Mouse (Mus musculus) stomach, embryonic 14.5 days (tissue): Measurements from ENCODE around the gene Mxd3. TPM values are rescaled to one million over a fixed set of nuclear protein-coding genes. Genes with fewer than 3 reads are reported as not detected.

Experiments
- ATAC-seq: fragments of 200-750 bp; cut with Nextera tagmentation; 2 replicates; pipeline ENCODE4 v1.8.0; 2017; ENCODE audit warnings: low read depth, moderate TSS enrichment; ENCODE audit not compliant: insufficient number of reproducible peaks, insufficient read depth, low FRiP score
- H3K27ac ChIP-seq: fragments of 300-500 bp; sonication (generic); 2 replicates; pipeline ENCODE4 v1.5.1; 2014; ENCODE audit warnings: mild to moderate bottlenecking, low read length, moderate library complexity, mixed read lengths
- H3K27me3 ChIP-seq: fragments of 300-500 bp; sonication (generic); 2 replicates; pipeline ENCODE4 v1.6.1; 2014; ENCODE audit warnings: low read length, control low read depth, mixed read lengths; ENCODE audit not compliant: control insufficient read depth, insufficient read depth
- H3K36me3 ChIP-seq: fragments of 300-500 bp; sonication (generic); 2 replicates; pipeline ENCODE4 v1.6.1; 2014; ENCODE audit warnings: mild to moderate bottlenecking, control low read depth, low read length, moderate library complexity, mixed read lengths; ENCODE audit not compliant: control insufficient read depth, insufficient read depth
- H3K4me1 ChIP-seq: fragments of 300-500 bp; sonication (generic); 2 replicates; pipeline ENCODE4 v1.6.1; 2014; ENCODE audit warnings: low read length, control low read depth, mixed read lengths; ENCODE audit not compliant: control insufficient read depth, insufficient read depth
- H3K4me2 ChIP-seq: fragments of 300-500 bp; sonication (generic); replicated peaks from 2 replicates; pipeline ENCODE4 v1.6.1; 2014; ENCODE audit warnings: low read depth, low read length, control low read depth
- H3K4me3 ChIP-seq: fragments of 300-500 bp; sonication (generic); 2 replicates; pipeline ENCODE4 v1.5.1; 2014; ENCODE audit warnings: low read depth, low read length, control low read depth
- H3K9ac ChIP-seq: fragments of 300-500 bp; sonication (generic); replicated peaks from 2 replicates; pipeline ENCODE4 v1.6.1; 2014; ENCODE audit warnings: low read depth, mild to moderate bottlenecking, control low read depth, low read length, moderate library complexity, mixed read lengths
- H3K9me3 ChIP-seq: fragments of 300-500 bp; sonication (generic); 2 replicates; pipeline ENCODE4 v1.6.1; 2016; ENCODE audit warnings: low read depth, low read length, control low read depth; ENCODE audit not compliant: control insufficient read depth
- WGBS: fragments of 180-500 bp; shearing (Covaris S2); extraction: QIAGEN DNeasy Blood & Tissue Kit; methylation state at CpG from one replicate; pipeline ENCODE4 v1.1.7; 2014; 5-methylcytosine and 5-hydroxymethylcytosine counted together
- polyA plus RNA-seq: library from polyadenylated mRNA; unstranded; fragments of >200 nt; fragmentation: Nextera tagmentation; extraction: Ambion mirVana; gene quantifications from 2 replicates; pipeline ENCODE4 v1.2.1, GENCODE M21; 2014

Mxd3 gene
- polyA plus RNA-seq, 1 experiment from 2014 or later = 40.7 TPM

- peaks cover 73% of the 10 kb centered on the region for H3K36me3 ChIP-seq
- H3K4me3 ChIP-seq = no peak overlapping the region
- ATAC-seq = no peak
- H3K27me3 ChIP-seq = no peaks in the 10 kb centered on the region
- H3K27ac ChIP-seq = no peak overlapping the region
- no peak overlapping the region for H3K9ac ChIP-seq
- no peak overlapping the region for H3K4me2 ChIP-seq
- WGBS = 88% methylated on average over 2 of the region's 2 CpGs
- no peaks in the 10 kb centered on the region for H3K9me3 ChIP-seq
- no peaks in the 10 kb centered on the region for H3K4me1 ChIP-seq
Observed at GRCm38 (mm10) chr13:55314891-55315412, 14.7 kb downstream of the Mxd3 start.

GRCm38 (mm10) chr13:55313051-55313450 lies 16.6 kb downstream of the Mxd3 start:
- no peak for ATAC-seq
- H3K27me3 ChIP-seq = no peaks in the 10 kb centered on the region
- H3K9ac ChIP-seq = no peak overlapping the region
- no peaks in the 10 kb centered on the region for H3K4me1 ChIP-seq
- WGBS = 90% methylated on average over 9 of the region's 9 CpGs
- H3K9me3 ChIP-seq = no peaks in the 10 kb centered on the region
- no peak overlapping the region for H3K4me3 ChIP-seq
- H3K27ac ChIP-seq = no peak overlapping the region
- H3K4me2 ChIP-seq = no peak overlapping the region
- H3K36me3 ChIP-seq = peaks cover 73% of the 10 kb centered on the region

GRCm38 (mm10) chr13:55312028-55312630 lies 17.5 kb downstream of the Mxd3 start:
- WGBS = 94% methylated on average over 8 of the region's 8 CpGs
- no peak for ATAC-seq

GRCm38 (mm10) chr13:55300913-55301312 lies 28.7 kb downstream of the Mxd3 start:
- peaks cover 73% of the 10 kb centered on the region for H3K36me3 ChIP-seq

More at GRCm38 (mm10) chr13:55312028-55312630, 17.5 kb downstream of the Mxd3 start:
- Histone ChIP-seq H3K36me3 (peaks cover 77% of the 10 kb centered on the region), H3K4me1 (no peaks in the 10 kb centered on the region), H3K27me3 (no peaks in the 10 kb centered on the region), H3K27ac (no peak overlapping the region), H3K4me3 (no peak overlapping the region), H3K9ac (no peak overlapping the region), H3K9me3 (no peaks in the 10 kb centered on the region), H3K4me2 (no peak overlapping the region)

GRCm38 (mm10) chr13:55296760-55297159 lies 32.9 kb downstream of the Mxd3 start:
- Histone ChIP-seq H3K4me2 (no peak overlapping the region), H3K4me1 (no peaks in the 10 kb centered on the region), H3K9ac (no peak overlapping the region), H3K27me3 (no peaks in the 10 kb centered on the region), H3K36me3 (peaks cover 73% of the 10 kb centered on the region), H3K4me3 (no peak overlapping the region), H3K27ac (no peak overlapping the region), H3K9me3 (no peaks in the 10 kb centered on the region)
- no peak for ATAC-seq
- WGBS = 96% methylated on average over 1 of the region's 1 CpGs

More at GRCm38 (mm10) chr13:55300913-55301312, 28.7 kb downstream of the Mxd3 start:
- ATAC-seq = no peak
- H3K9me3 ChIP-seq = no peaks in the 10 kb centered on the region
- H3K9ac ChIP-seq = no peak overlapping the region
- H3K27me3 ChIP-seq = no peaks in the 10 kb centered on the region
- no peaks in the 10 kb centered on the region for H3K4me1 ChIP-seq
- H3K4me2 ChIP-seq = no peak overlapping the region
- 89% methylated on average over 5 of the region's 5 CpGs for WGBS
- no peak overlapping the region for H3K4me3 ChIP-seq
- no peak overlapping the region for H3K27ac ChIP-seq

GRCm38 (mm10) chr13:55288854-55289253 lies 40.8 kb downstream of the Mxd3 start:
- no peak overlapping the region for H3K4me3 ChIP-seq
- H3K27ac ChIP-seq = no peak overlapping the region
- no peak overlapping the region for H3K4me2 ChIP-seq
- ATAC-seq = no peak
- 77% methylated on average over 3 of the region's 3 CpGs for WGBS
- H3K36me3 ChIP-seq = peaks cover 60% of the 10 kb centered on the region
- no peaks in the 10 kb centered on the region for H3K4me1 ChIP-seq
- no peak overlapping the region for H3K9ac ChIP-seq
- no peaks in the 10 kb centered on the region for H3K27me3 ChIP-seq
- H3K9me3 ChIP-seq = no peaks in the 10 kb centered on the region

- no peak overlapping the region for H3K27ac ChIP-seq
- no peak overlapping the region for H3K9ac ChIP-seq
- H3K36me3 ChIP-seq = peaks cover 54% of the 10 kb centered on the region
- no peaks in the 10 kb centered on the region for H3K4me1 ChIP-seq
- H3K27me3 ChIP-seq = no peaks in the 10 kb centered on the region
- no peak overlapping the region for H3K4me3 ChIP-seq
- H3K4me2 ChIP-seq = no peak overlapping the region
- 92% methylated on average over 5 of the region's 5 CpGs for WGBS
- H3K9me3 ChIP-seq = no peaks in the 10 kb centered on the region
- no peak for ATAC-seq
Observed at GRCm38 (mm10) chr13:55277646-55278045, 52.0 kb downstream of the Mxd3 start.

GRCm38 (mm10) chr13:55277203-55277602 lies 52.4 kb downstream of the Mxd3 start:
- no peak for ATAC-seq
- Histone ChIP-seq H3K36me3 (peaks cover 52% of the 10 kb centered on the region), H3K27me3 (no peaks in the 10 kb centered on the region), H3K9me3 (no peaks in the 10 kb centered on the region), H3K9ac (no peak overlapping the region), H3K27ac (no peak overlapping the region), H3K4me3 (no peak overlapping the region), H3K4me2 (no peak overlapping the region), H3K4me1 (no peaks in the 10 kb centered on the region)
- 80% methylated on average over 5 of the region's 5 CpGs for WGBS
